Mouse (Mus musculus) heart, embryonic 11.5 days (tissue): ENCODE data around the gene Bivm. TPM values are rescaled to one million over a fixed set of nuclear protein-coding genes. Genes with fewer than 3 reads are reported as not detected.
A peak's percentile ranks its signal among the peaks of the same experiment; 100 is the strongest.

ENCODE experiments used
- ATAC-seq: fragments of 200-750 bp; cut with Nextera tagmentation; replicated peaks from 2 replicates; pipeline ENCODE4 v1.8.0; 2017; ENCODE audit warnings: moderate library complexity; ENCODE audit not compliant: insufficient number of reproducible peaks, low FRiP score, low TSS enrichment
- H3K27ac ChIP-seq: fragments of 300-500 bp; sonication (generic); 2 replicates; pipeline ENCODE4 v1.5.1; 2014; ENCODE audit warnings: mild to moderate bottlenecking, low read depth, low read length
- H3K27me3 ChIP-seq: fragments of 300-500 bp; sonication (generic); 2 replicates; pipeline ENCODE4 v1.6.1; 2014; ENCODE audit warnings: mild to moderate bottlenecking, low read length, mixed read lengths; ENCODE audit not compliant: control insufficient read depth, insufficient read depth
- H3K36me3 ChIP-seq: fragments of 300-500 bp; sonication (generic); 2 replicates; pipeline ENCODE4 v1.6.1; 2014; ENCODE audit warnings: mild to moderate bottlenecking, low read length, moderate library complexity, mixed read lengths; ENCODE audit not compliant: control insufficient read depth, insufficient read depth
- H3K4me1 ChIP-seq: fragments of 300-500 bp; sonication (generic); 2 replicates; pipeline ENCODE4 v1.6.1; 2014; ENCODE audit warnings: low read length; ENCODE audit not compliant: control insufficient read depth, insufficient read depth
- H3K4me2 ChIP-seq: fragments of 300-500 bp; sonication (generic); 2 replicates; pipeline ENCODE4 v1.6.1; 2014; ENCODE audit warnings: mild to moderate bottlenecking, moderate library complexity
- H3K4me3 ChIP-seq: fragments of 300-500 bp; sonication (generic); 2 replicates; pipeline ENCODE4 v1.5.1; 2014; ENCODE audit warnings: low read depth, low read length
- H3K9ac ChIP-seq: fragments of 300-500 bp; sonication (generic); 2 replicates; pipeline ENCODE4 v1.6.1; 2014; ENCODE audit warnings: mild to moderate bottlenecking, low read depth, low read length, moderate library complexity
- H3K9me3 ChIP-seq: fragments of 300-500 bp; sonication (generic); replicated peaks from 2 replicates; pipeline ENCODE4 v1.6.1; 2016; ENCODE audit warnings: low read length; ENCODE audit not compliant: control insufficient read depth
- WGBS: fragments of 180-500 bp; shearing (Covaris S2); extraction: QIAGEN DNeasy Blood & Tissue Kit; methylation state at CpG from one replicate; pipeline ENCODE4 v1.1.7; 2014; ENCODE audit not compliant: insufficient replicate concordance; 5-methylcytosine and 5-hydroxymethylcytosine counted together
- polyA plus RNA-seq: library from polyadenylated mRNA; unstranded; fragments of >200 nt; fragmentation: Nextera tagmentation; extraction: Ambion mirVana; gene quantifications from 2 replicates; pipeline ENCODE4 v1.2.1, GENCODE M21; 2014

Gene Bivm
- polyA plus RNA-seq: 15.8 and 16.9 TPM in 2 replicates

GRCm38 (mm10) chr1:44118239-44119054 is at the start of gene Bivm, which contains the start of gene Kdelc1:
Gene Bivm (plus strand): TSS chr1:44118957.
Gene Kdelc1 (minus strand): TSS chr1:44118808.
- Histone ChIP-seq H3K36me3 (peaks cover 2% of the 10 kb centered on the region; the same call in 1 of the 2 replicates), H3K27ac (peak within 1 kb of the TSS; percentile 90), H3K4me3 (peak within 1 kb of the TSS; percentile 77), H3K9ac (peak within 1 kb of the TSS; percentile 78), H3K27me3 (no peaks in the 10 kb centered on the region), H3K9me3 (no peaks in the 10 kb centered on the region), H3K4me2 (peak within 1 kb of the TSS; percentile 76), H3K4me1 (no peaks in the 10 kb centered on the region)
- peak; percentile 94 for ATAC-seq
- WGBS: under 1% methylated on average over 39 of the region's 39 CpGs

- H3K4me2 ChIP-seq: peak overlapping the region; percentile 71
- no peaks in the 10 kb centered on the region for H3K9me3 ChIP-seq
- no peaks in the 10 kb centered on the region for H3K27me3 ChIP-seq
- H3K27ac ChIP-seq: peak overlapping the region; percentile 95
- ATAC-seq: peak; percentile 76
- H3K4me1 ChIP-seq: peaks cover 4% of the 10 kb centered on the region; the same call in 1 of the 2 replicates
- H3K9ac ChIP-seq: peak overlapping the region; percentile 83
- peak overlapping the region; percentile 77 for H3K4me3 ChIP-seq
- H3K36me3 ChIP-seq: peaks cover 5% of the 10 kb centered on the region; the same call in 1 of the 2 replicates
- under 1% methylated on average over 53 of the region's 55 CpGs for WGBS
These were observed 17.1 kb upstream of the Bivm start for GRCm38 (mm10) chr1:44101448-44102225.

- peak within 1 kb of the TSS; percentile 71 for H3K4me2 ChIP-seq
- peak within 1 kb of the TSS; percentile 83 for H3K9ac ChIP-seq
- under 1% methylated on average over 47 of the region's 55 CpGs for WGBS
- H3K4me1 ChIP-seq: peaks cover 4% of the 10 kb centered on the region; the same call in 1 of the 2 replicates
- no peaks in the 10 kb centered on the region for H3K9me3 ChIP-seq
- H3K27me3 ChIP-seq: no peaks in the 10 kb centered on the region
- peaks cover 5% of the 10 kb centered on the region; the same call in 1 of the 2 replicates for H3K36me3 ChIP-seq
- H3K27ac ChIP-seq: peak within 1 kb of the TSS; percentile 95
- peak; percentile 94 for ATAC-seq
- peak within 1 kb of the TSS; percentile 77 for H3K4me3 ChIP-seq
These were observed 16.5 kb upstream of the Bivm start, which contains the start of gene Tex30 for GRCm38 (mm10) chr1:44102259-44102717. Gene Tex30 (minus strand): TSS chr1:44102441.

GRCm38 (mm10) chr1:44102939-44103338 is 15.8 kb upstream of the Bivm start:
- Histone ChIP-seq H3K36me3 (peaks cover 8% of the 10 kb centered on the region; the same call in 1 of the 2 replicates), H3K4me2 (peak overlapping the region; percentile 71), H3K4me1 (peaks cover 4% of the 10 kb centered on the region; the same call in 1 of the 2 replicates), H3K27ac (no peak overlapping the region), H3K9ac (peak overlapping the region; percentile 63; the same call in 1 of the 2 replicates), H3K9me3 (no peaks in the 10 kb centered on the region), H3K4me3 (peak overlapping the region; percentile 77), H3K27me3 (no peaks in the 10 kb centered on the region)
- ATAC-seq: no peak
- 15% methylated on average over 5 of the region's 5 CpGs for WGBS

DNA sequence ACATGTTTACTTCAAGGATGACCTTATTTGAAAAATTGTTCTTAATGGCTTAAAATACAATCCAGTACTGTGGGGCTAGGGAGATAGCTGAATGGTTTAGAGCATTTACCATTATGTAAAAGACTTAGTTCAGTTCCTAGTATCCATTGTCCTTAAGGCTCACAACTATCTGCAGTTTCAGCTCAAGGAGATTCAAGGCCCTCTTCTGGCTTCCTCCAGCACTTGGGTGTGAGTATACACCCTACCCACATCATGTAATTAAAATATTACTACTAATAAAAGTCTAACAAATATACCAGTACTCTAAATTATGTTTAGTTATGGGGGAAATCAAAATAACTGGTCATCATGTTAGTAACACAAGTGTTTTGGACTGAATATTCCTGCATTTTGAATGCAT is 1.2 kb upstream of the Bivm start:
- peak overlapping the region; percentile 77 for H3K4me3 ChIP-seq
- peak overlapping the region; percentile 76 for H3K4me2 ChIP-seq
- no peaks in the 10 kb centered on the region for H3K4me1 ChIP-seq
- no peak overlapping the region for H3K9ac ChIP-seq
- ATAC-seq: no peak
- H3K27ac ChIP-seq: no peak overlapping the region
- H3K27me3 ChIP-seq: no peaks in the 10 kb centered on the region
- H3K36me3 ChIP-seq: peaks cover 6% of the 10 kb centered on the region; the same call in 1 of the 2 replicates
- H3K9me3 ChIP-seq: no peaks in the 10 kb centered on the region

GRCm38 (mm10) chr1:44119201-44120073 is 680 bp downstream of the Bivm start:
- Histone ChIP-seq H3K27me3 (no peaks in the 10 kb centered on the region), H3K9ac (peak overlapping the region; percentile 78), H3K4me1 (no peaks in the 10 kb centered on the region), H3K9me3 (no peaks in the 10 kb centered on the region), H3K4me3 (peak overlapping the region; percentile 77), H3K27ac (peak overlapping the region; percentile 90), H3K4me2 (peak overlapping the region; percentile 76), H3K36me3 (peaks cover 2% of the 10 kb centered on the region; the same call in 1 of the 2 replicates)
- peak; percentile 89 for ATAC-seq
- WGBS: 0% methylated on average over 40 of the region's 43 CpGs

DNA sequence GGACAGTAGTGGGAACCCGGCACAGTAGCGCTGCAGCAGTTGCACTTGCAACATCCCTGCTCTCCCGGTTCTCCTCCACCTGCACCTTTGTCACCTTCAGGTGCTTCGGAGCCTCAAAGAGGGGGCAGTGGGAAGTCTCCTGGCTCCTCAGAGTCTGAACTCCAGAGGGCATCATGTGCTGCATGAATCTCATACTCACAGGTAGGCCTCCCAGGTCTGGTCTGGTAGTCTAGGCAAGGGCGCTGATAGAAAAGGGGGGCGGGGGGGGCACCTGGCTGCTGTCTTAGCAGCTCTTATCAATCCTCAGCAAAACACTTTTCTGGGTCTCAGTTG is 1.3 kb downstream of the Bivm start:
- Histone ChIP-seq H3K27me3 (no peaks in the 10 kb centered on the region), H3K4me1 (no peaks in the 10 kb centered on the region), H3K4me3 (peak overlapping the region; percentile 77), H3K9me3 (no peaks in the 10 kb centered on the region), H3K9ac (peak overlapping the region; percentile 78), H3K36me3 (no peaks in the 10 kb centered on the region), H3K4me2 (peak overlapping the region; percentile 76), H3K27ac (peak overlapping the region; percentile 90)
- WGBS: 6% methylated on average over 6 of the region's 6 CpGs
- ATAC-seq: peak; percentile 11; the same call in 1 of the 2 replicates
